Mouse (Mus musculus): ENCODE measurements around the gene Tmem117. TPM values are rescaled to one million over a fixed set of nuclear protein-coding genes. Genes with fewer than 3 reads are reported as not detected.

The Tmem117 gene
- polyA plus RNA-seq (2012; rRNA removed) = 1.1 and 1.3 TPM in 2 replicates

DNA sequence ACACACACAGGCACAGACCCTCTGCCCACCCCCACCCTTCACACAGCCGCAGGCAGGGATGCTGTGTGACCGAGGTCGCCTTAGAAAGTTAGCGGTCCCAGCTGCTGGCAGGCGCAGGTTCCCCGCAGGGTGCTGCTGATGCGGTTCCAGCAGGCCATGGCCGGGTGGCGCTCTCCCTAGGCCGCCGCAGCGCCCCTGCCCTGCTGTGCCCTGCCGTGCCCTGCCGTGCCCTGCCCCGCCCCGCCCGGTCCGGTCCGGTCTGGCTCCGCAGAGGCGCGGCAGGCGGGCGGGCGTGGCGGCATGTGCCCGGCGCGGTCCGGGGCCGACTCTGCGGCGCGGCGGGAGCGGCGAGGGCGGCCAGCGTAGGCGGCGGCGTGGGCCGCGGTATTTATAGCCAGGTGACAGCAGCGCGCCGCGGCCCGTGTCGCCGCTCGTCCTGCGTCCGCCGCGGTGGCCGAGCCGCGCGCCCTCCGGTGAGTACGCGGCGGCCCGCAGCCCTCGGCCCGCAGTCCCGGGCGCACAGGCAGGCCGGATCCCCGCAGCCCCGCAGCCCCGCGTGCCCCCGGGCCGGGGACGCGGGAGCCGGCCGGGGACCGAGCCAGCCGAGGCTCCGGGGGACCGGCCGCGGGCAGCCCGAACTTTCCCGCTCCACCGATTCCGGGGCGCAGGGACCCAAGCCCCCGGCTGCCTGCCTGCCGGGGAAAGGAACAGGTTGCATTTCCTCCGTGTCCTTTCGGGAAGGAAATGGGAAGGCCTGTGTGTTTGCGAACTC is at the start of gene Tmem117:
Tmem117 (plus strand) TSS at position 403 of the 772 bp plus-strand sequence.
- peak; percentile 48 for DNase-seq (ENCODE audit: low spot score)

GRCm38 (mm10) chr15:94582000-94582593 is 46.9 kb upstream of the Tmem117 start:
- no peak for DNase-seq (ENCODE audit: low spot score)

DNA sequence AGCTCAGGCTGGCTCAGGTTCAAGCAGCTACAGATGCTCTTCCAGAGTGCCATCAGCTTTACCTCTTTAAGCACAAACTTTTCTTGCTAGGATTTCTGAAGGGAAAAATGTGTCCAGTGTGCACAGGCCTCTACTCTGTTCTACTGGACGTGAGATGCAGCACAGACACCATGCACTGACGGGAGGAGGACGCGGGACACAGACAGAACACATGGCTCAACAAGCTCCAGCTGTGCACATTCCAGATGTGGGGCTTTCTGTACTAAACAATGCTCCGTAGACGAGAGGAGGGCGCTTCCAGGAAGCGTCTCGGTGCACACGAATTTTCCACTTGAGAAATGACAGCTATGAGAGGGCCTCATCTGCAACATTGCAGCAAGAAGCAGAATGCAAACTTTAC is 45.9 kb upstream of the Tmem117 start:
- DNase-seq (ENCODE audit: low spot score) = no peak

GRCm38 (mm10) chr15:94584738-94585137 is 44.3 kb upstream of the Tmem117 start:
- no peak for DNase-seq (ENCODE audit: low spot score)

GRCm38 (mm10) chr15:94587826-94588715 is 41.0 kb upstream of the Tmem117 start:
- DNase-seq (ENCODE audit: low spot score) = no peak

GRCm38 (mm10) chr15:94589219-94590075 is 39.6 kb upstream of the Tmem117 start, which contains the start of gene Twf1:
Gene Twf1 (minus strand): TSS chr15:94589889.
- peak; percentile 96 for DNase-seq (ENCODE audit: low spot score)

DNA sequence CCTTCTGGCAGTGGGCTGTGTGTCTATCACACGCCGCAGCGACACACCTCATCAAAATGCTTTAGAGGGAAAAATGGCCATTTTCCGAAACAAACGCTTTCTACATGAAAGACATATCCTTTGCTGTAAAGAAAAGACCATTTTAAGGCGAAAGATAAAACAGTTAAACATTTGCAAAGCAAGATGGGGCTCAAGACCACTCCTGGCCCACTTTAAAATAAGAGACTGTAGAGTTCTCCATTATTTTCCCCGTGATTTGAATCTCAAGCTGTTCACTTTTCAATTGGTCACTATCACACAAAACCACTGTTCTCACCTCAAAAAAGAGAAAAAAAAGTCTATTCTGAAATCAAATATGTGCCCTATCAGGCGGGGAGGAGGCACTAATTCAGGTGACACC is 38.9 kb upstream of the Tmem117 start:
- no peak for DNase-seq (ENCODE audit: low spot score)

- DNase-seq (ENCODE audit: low spot score) = no peak
These were observed 37.7 kb upstream of the Tmem117 start for GRCm38 (mm10) chr15:94591356-94591755.

- no peak for DNase-seq (ENCODE audit: low spot score)
These were observed 35.4 kb upstream of the Tmem117 start for GRCm38 (mm10) chr15:94593586-94593985.

DNA sequence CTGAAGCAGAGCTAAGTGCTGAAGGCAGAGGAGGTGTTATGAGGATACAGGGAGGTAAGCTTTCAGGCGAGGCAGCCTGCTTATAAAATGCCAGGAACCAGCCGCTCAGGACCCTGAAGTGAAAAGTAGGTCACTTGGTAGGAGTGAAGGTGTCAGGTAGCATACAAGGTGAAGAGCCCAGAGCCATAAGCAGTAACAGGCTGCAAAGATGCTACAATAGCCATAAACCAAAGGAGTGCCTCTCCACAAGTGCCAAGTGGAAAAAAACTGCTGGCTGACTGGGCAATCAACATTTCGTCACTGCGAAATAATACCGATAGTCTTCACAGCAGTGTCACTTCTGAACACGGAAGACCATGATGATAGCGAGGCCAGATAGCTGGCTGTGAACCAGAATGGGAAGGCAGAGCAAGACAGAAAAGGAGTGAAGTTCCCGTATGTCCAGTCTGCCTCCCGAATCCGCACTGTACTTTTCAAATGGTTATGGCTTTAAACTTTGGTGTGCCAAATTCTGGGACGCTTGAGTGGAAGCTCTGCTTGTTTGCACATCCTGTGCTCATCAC is 28.8 kb upstream of the Tmem117 start:
- no peak for DNase-seq (ENCODE audit: low spot score)

GRCm38 (mm10) chr15:94601339-94601738 is 27.7 kb upstream of the Tmem117 start:
- DNase-seq (ENCODE audit: low spot score) = no peak

- DNase-seq (ENCODE audit: low spot score) = no peak
These were observed 26.6 kb upstream of the Tmem117 start for GRCm38 (mm10) chr15:94602441-94602840.

DNA sequence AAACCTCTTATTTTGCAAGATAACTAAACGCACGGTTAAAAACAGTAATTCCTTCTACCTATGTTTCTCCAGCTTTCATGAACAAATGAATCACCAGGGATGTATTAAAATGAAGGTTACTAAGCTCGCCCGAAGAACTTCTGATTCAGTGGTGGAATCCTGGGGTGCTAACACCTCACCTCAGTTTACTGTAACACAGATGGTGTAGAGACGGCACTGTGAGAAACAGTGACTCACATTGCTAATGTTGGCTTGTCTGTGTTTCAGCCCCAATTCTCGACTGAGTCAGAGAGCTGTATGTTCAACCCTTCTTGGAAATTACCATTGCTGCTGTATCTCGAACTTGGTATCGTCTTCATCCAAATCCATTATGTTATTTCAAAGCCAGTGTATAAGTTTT is 21.3 kb upstream of the Tmem117 start:
- no peak for DNase-seq (ENCODE audit: low spot score)

DNA sequence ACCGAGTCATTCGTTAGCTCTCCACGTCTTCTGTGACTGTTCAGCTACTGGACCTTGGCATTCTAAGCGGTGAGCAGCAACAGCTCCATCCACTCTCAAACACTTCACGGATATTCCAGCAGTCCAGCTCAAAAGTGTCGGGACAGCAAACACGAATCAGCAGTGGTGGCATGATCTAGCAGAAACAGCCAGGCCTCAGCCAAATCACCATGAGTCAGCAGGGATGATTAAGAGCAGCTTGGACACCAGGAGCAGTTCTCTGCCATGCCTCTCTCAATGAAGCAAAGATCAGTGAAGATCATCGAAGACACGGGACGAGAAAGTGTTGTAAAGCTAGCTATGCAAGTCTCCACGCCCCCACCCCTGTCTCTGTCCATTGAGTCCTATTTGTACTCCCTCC is 13.0 kb upstream of the Tmem117 start:
- DNase-seq (ENCODE audit: low spot score) = no peak

DNA sequence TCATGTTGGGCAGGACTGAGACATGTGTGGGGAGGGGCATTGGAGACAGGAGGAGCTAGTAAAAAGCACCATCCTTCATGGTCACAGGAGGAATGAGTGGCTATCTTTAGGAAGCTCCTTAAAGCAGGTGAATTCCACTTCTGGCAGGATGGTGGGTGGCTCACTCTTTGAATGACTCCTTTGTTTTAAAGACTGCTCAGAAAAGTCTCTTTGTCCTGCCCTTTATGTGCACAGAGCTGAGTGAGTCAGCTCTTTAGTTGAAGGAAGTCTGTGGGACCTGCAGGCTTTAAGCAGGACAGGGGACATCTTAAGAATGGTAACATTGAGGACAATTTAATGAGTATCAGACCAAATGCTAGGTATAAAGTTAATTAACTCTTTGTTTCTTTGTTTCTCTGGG is 8.1 kb upstream of the Tmem117 start:
- no peak for DNase-seq (ENCODE audit: low spot score)

GRCm38 (mm10) chr15:94628463-94628829 is 586 bp upstream of the Tmem117 start:
- DNase-seq (ENCODE audit: low spot score) = no peak

- no peak for DNase-seq (ENCODE audit: low spot score)
These were observed 1.5 kb downstream of the Tmem117 start for GRCm38 (mm10) chr15:94630553-94630952.

DNA sequence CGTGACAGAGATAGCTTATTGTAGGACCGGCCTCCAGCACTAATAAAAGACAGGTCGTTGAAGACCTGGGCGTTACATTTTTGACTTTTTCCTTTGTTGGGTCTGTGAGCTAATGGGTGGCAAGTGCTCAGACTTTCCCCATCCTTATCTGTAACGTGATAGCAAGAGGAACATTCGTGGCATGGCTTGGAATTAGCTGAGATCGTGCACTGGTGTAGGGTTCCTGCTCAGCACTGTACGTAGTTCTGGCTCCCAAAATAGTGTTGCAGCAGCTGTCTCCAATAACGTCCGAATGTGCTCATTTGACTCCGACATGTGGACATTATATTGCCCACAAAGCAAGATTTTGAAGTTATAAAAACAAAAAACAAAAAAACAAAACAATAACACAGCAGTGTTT is 5.5 kb downstream of the Tmem117 start:
- DNase-seq (ENCODE audit: low spot score) = no peak

- no peak for DNase-seq (ENCODE audit: low spot score)
These were observed 9.2 kb downstream of the Tmem117 start for GRCm38 (mm10) chr15:94638207-94638606.

GRCm38 (mm10) chr15:94639126-94639525 is 10.1 kb downstream of the Tmem117 start:
- DNase-seq (ENCODE audit: low spot score) = no peak

- no peak for DNase-seq (ENCODE audit: low spot score)
These were observed 17.0 kb downstream of the Tmem117 start for GRCm38 (mm10) chr15:94646012-94646411.

All from urinary bladder, adult 2 months (tissue).